Mouse (Mus musculus): ENCODE measurements around the gene Sco1. TPM values are rescaled to one million over a fixed set of nuclear protein-coding genes. Genes with fewer than 3 reads are reported as not detected.
A peak's percentile ranks its signal among the peaks of the same experiment; 100 is the strongest.

Gene Sco1
- total RNA-seq, 2 experiments from 2014 or later: 17.8 to 19.2 TPM

DNA sequence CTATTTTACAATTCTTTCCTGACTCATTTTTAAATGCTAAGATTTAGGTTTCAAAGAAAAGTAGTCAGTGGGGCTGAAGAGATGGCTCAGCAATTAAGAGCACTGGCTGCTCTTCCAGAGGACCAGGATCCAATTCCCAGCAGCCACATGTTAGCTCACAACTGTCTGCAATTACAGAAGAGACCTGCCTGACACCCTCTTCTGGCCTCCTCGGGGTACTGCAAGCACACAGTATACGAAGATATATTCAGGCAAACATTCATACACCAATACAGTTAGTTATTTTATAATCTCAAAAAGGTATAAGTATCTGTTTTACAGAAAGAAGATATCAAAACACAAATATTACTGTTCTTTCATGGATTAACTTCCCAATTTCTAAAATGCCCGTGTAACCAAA lies 12.7 kb upstream of the Sco1 start:
- no peak for DNase-seq
- intact Hi-C loops (cut with DNase I): no loop called here

DNA sequence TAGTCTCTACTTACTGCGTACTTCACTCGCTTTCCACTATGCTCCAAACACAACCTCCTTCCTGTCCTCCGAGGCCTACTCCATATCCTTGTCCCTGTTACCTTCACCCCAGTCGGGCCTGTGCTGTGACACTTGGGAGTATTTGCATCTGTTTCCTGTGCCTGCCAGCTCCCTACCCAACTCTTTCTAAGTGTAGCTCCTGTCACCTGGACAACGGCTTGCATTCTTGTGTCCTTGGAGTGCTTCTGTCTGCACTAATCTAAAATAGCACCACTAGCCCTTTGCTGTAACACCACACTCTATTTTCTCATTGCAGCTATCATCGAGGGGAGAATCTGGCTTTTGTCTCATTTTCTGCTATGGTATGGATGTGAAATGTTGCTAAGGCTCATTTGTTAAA lies 12.0 kb upstream of the Sco1 start:
- no peak for DNase-seq
- intact Hi-C loops (cut with DNase I): no loop called here

DNA sequence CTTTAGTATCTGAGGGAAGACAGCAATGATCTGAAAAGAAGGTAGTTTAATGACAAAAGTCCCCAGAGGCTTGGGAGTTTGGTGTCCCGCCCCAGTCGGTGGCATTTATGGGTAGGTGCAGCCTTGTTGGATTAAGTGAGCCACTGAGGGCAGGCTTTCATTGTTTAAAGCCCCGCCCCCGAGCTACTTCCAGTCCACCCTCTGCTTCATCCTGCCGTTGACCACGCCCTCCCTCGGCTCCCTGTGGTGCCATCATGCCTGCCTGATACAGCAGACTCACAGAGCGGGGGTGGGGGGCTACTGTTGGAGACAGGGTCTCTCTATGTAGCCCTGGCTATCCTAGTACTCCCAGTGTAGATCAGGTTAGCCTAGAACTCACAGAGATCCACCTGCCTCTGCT lies 9.5 kb upstream of the Sco1 start:
- intact Hi-C loops (cut with DNase I): no loop called here
- no peak for DNase-seq

DNA sequence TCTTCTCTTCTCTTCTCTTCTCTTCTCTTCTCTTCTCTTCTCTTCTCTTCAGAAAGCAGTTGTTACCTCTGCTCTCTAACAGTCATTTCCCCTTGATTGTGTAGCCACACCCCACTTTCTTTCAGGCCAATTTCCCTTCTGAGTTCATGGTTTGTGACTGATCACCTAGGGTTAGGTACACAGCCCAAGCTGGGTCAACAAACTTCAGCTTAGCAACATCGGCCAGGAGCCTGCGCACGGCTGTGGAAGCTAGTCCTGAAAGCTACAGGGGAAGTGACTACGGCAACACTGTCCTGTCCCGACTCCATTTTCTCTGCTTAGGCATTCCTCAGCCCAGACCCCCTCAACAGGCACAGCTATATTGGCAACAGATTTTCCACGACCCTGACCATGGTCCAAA lies 7.5 kb upstream of the Sco1 start:
- no peak for DNase-seq
- intact Hi-C loops (cut with DNase I): no loop called here

DNA sequence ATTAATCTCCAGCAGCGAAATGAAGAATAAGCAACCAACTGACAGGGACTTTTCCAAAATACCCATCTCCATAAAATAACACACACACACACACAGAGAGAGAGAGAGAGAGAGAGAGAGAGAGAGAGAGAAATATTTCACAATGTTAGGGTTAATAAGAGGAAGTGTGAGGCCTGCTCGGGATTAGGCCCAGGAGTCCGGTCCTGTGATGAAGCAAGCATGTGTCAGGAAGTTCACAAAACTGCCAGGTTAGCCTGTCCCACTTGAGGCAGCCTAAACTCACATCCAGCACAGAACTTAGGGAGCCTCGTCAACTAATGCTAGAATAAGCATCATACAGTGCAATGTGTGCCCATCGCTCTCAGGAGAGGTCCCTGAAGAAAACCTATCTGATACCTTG lies 5.3 kb upstream of the Sco1 start:
- intact Hi-C loops (cut with DNase I): no loop called here
- DNase-seq: no peak

DNA sequence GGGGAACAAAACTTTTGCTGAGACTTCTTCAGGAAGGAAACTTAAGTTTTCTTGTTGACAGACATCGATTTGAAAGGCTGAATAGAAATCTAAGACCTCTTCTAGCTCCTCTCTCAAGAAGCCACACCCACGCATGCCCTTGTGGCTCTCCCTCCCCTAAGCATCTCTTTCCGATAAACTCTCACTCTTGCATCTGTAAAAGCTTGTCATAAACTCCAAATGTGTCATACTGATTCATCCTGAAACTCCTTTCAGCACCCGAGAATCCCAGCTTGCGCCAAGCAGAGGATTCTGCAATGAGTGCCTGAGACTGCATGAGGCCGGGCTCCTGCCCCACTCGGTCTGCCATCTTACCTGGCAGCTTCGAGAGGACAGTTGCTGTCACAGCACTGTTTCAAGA lies 4.0 kb upstream of the Sco1 start:
- intact Hi-C loops (cut with DNase I): no loop called here
- DNase-seq: no peak

DNA sequence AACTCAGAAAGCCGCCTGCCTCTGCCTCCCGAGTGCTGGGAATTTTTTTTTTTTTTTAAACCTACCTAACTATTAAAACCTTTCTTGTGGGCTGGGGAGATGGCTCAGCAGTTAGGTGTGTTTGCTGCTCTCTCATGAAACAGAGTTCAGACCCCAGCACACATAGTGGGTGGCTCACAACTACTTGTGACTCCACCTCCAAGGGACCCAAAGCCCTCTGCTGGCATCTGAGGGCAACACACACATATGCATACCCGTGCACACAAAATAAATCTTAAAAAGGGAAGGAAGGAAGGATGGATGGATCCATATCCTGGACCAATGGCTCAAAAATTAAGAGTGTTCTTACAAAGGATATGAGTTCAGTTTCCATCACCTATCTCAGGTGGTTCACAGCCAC lies 3.2 kb upstream of the Sco1 start:
- intact Hi-C loops (cut with DNase I): no loop called here
- DNase-seq: no peak

DNA sequence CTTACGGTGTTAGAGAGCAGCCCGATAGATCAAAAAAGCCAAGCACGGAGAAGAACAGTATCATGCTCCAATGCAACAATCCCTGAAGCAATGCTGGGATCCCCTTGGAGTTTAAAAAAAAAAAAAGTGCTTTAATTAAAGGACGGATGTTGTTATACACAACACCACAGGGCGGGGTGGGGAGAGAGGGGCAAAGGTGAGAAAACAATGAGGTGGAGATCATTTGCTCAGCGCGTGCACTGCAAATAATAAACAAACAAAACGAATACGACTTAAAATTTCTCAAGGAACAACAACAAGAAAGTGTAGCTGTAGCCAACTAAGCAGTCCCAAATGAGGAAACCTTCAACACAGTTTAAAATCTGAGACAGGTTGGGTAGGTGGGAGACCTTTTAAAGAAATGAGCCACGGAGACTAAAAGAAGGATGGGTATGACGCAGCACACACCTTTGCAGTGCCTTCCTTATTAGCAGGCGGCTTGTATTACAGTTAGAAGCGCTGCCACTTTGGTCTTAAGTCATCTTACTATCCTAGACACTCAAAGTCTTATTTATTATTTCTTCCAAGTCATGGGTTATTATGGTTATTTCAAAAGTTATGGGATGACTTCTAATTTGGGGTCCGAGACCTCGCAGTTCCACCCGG lies 672 bp upstream of the Sco1 start:
- DNase-seq: no peak
- intact Hi-C loops (cut with DNase I): loop anchor here (1.0 kb wide), 1 partner anchor 26 kb away; the partner anchor contains the start of gene Tmem220

DNA sequence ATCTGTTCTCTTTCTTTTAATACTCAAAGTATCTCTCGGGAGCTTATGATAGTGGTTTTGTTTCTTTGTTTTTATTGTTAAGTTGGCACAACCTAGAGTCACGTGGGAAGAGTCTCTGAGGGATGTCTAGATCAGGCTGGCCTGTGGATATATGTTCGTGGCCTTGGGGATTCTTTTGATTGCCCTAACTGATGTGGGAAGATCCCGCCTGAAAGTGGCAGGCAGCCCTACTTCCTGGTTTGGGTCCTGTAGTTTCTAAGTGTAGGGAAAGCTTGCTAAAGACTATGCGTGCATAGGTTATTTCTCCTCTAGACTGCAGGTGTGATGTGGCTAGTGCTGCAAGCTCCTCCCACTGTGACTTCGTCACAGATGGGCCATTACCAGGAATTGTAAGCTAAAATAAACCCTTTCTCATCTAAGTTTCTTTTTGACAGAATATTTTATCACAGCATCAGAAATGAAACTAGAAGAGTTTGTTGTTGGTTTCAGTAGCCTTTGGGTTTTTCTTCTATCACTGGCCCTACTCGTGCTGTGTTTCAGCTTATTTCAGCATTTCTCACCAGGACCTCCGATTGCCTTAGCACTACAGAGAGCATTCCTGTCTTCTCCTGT lies 2.4 kb downstream of the Sco1 start:
- intact Hi-C loops (cut with DNase I): no loop called here
- DNase-seq: no peak

DNA sequence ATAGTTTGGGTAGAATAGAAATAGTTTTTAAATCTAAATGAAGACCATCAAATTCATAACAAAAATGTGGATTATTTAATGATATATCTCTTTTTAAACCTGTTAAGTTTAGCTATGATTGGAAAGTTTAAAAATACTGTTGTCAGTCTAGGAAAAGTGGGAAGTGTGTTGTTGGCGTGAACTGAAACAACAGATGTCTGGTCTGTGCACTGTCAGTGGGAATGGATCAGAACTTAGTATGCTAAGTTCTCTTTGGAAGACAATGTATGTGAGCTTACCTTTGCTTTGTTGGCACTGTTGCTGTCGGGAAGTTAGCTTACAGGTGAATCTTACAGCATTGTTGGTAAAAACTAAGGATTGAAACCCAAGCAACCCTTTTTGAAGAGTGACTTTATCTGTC lies 8.8 kb downstream of the Sco1 start:
- DNase-seq: no peak

DNA sequence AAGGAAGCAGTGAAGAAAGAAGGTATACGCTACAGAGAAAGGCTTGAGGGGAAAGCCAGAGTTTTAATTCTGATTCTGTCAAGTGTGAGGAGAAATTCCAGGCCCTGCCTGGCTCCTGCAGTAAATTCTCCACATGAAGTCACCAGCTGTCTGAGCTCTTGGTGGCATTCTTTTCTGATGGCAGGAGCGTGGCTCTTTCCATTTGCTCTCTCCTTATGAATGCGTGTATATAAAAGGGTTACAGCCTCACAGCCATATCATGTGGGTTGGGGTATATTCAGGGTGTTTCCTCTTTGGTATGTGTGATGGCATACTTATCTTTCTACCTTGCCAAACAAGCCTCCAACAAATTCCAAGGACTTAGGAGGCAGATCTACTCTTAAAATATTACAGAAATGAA lies 10.3 kb downstream of the Sco1 start:
- intact Hi-C loops (cut with DNase I): no loop called here
- DNase-seq: no peak

More for the DNA sequence above, 8.8 kb downstream of the Sco1 start:
- intact Hi-C loops (cut with DNase I): no loop called here

DNA sequence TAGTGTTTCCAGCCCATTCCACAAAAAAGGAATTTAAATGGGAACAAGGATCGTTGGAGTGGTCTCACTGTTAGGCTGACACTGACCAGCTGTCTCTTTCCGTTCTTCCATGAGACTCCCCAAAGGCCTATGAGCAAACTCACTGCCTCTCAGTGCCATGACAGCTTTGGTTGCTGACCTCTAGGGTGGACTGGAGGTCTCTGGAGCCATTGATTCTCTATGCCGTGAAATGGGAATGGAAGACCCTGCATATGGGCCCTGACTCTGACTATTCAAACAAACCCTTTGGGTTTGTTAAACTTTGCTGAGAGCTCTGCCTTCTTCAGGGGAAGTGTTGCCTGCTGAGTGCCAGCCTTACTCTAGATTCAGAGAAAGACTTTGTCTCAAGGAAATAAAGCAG lies 15.3 kb downstream of the Sco1 start:
- intact Hi-C loops (cut with DNase I): no loop called here

DNA sequence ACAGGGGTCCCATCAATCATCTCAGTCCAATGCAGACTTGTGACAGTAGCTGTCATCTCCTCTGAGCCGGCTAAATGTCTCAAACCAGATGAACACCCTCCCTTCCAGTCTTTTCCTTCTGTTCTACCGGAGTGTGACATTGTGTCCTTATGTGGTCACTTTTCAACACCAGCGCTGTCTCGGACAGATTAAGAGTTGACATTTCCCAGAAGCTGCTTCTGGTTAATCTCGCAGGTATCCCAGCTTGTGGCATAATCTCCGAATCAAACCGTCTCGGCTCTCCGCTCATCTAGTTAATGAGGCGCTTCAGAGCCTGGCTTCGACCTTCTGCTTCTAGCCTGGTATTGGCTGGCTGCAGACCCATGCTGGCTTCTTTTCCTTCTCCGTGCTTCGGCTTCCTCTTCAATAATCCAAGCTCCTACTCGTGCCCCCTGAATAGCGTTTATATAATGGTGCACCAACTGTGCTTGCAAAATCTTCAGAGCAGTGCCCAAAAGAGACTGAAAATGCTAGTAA lies 20.2 kb downstream of the Sco1 start:
- intact Hi-C loops (cut with DNase I): no loop called here
- no peak for DNase-seq

More for the DNA sequence above, 15.3 kb downstream of the Sco1 start:
- DNase-seq: no peak

DNA sequence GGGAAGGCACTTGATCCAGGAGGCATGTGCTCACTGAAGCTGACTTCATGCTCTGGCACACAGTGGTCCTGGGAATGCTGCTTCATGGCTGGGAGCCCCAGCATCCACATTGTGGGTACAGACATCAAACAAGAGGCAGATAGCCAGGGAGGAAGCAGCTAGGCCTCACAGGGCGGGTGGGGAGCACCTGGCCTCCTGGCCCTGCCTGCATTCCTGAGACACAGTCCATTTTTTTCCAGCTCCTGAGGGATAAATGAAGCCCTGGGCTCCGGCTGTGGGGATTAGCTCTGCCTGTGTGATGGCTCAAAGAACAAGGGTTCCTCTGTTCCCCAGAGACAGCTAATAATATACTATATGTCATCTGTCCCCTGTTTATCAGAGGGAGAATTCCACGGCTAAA lies 22.6 kb downstream of the Sco1 start:
- intact Hi-C loops (cut with DNase I): no loop called here
- DNase-seq: no peak

DNA sequence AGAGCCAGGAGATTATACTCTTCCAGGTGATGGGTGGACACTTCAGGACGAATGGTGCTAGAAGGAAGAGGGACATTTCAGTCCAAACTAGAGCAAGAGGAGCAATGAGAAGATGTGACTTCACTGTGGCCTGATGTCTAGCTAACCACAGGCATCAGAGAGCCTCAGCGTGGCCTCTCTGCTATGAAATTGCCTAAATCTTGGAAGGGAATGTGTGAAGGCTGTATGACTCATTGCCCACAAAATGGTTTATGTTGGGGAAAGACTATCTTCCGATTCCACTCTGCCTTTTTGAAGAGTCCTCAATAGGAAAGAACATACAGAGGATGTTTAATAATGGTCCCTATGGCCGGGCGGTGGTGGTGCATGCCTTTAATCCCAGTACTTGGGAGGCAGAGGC lies 24.3 kb downstream of the Sco1 start:
- intact Hi-C loops (cut with DNase I): no loop called here
- DNase-seq: no peak

DNA sequence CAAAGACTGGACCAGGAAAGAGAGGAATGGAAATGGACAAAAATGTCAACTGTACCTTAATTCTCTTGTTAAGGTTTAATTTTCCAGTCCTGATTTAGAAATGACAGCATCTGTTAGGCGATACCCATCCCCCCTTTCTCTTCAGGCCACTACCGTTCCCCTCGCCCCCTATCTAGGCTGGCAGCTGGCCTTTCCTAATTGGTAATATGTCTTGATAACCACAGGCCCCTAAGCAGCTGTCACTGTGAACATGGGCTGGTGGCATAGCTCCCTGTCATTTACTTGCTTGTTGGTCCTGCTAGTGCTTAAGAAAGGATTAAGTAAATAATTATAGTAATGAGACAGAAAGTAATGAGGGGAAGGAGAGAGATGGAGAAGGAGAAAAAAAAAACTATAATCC lies 25.0 kb downstream of the Sco1 start:
- intact Hi-C loops (cut with DNase I): no loop called here
- no peak for DNase-seq

DNA sequence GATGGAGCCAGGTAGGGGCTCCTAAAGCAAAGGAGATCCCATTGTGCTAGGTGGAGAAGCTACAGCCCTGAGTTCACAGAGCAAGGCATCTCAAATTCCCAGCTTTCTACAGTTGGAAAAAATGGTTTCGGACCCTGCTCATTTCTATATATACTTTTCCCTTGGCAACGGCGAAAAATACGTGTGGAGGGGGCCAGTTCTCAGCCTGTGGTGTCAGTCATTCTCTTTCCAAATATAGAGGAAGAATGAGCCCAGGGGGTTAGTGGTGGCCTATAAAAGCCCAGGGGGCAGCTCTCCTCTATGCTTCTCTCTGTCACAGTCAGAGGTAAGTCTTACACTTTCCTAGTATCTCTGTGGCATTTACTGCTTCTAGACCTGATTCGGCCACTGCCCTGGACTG lies 25.5 kb downstream of the Sco1 start, which contains the start of gene Myh3:
Gene Myh3, plus strand, starts transcription at position 301 of the 400 bp plus-strand sequence.
- intact Hi-C loops (cut with DNase I): no loop called here
- DNase-seq: no peak

DNA sequence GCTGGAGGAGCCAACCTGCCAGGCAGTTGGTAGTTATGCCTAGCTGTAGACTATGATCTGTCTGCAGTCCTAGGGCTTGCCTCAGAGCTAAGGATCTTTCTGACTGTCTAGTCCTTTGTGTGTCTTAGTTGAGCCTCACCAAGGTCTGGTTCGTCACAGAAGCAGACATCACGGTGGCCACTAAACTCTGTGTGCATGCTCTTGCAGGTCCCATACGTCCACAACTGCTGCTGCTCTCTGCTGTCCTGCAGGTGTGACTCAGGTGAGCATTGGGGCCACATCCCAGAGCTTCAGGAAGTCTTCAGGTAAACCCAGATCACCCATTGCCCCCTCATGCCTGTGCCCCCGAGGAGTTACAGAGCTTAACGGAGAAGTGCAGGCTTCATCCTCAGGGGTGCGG lies 26.4 kb downstream of the Sco1 start:
- intact Hi-C loops (cut with DNase I): no loop called here
- no peak for DNase-seq

DNA sequence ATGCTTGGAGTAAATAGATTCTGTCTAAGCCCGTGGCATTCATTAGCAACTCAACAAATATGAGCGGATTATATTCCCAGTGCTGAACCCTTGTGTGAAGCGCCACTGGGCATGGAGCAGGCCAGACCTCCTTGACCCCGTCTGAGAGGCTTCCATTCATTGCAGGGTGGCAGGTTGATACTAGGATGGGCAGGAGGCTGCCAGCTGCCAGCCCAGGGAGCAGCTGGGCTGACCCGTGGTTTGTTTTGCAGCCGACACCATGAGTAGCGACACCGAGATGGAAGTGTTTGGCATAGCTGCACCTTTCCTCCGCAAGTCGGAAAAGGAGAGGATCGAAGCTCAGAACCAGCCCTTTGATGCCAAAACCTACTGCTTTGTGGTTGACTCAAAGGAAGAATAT lies 27.3 kb downstream of the Sco1 start:
- DNase-seq: no peak
- intact Hi-C loops (cut with DNase I): loop anchor here (10.0 kb wide), 1 partner anchor 255 kb away; no protein-coding TSS in a partner anchor

DNA sequence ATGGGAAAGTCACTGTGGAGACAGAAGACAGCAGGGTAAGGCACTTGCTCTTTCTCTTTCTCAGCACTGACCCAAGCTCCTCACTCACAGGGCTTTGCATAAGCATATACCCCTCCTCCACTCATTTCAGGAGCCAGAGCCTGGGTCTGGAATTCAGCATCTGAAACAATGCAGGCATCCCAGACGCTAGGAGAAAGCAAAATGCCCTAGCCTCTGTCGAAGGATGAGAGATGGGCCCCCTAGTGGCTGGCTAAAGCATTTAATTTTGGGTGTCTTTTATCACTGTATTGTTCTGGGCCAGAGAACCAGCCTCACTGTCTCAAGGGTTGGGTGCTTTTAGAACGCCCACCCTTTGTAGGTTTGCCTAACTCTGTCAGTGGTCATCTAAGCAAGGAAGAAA lies 27.7 kb downstream of the Sco1 start:
- intact Hi-C loops (cut with DNase I): loop anchor here (10.0 kb wide), 1 partner anchor 255 kb away; no protein-coding TSS in a partner anchor
- DNase-seq: peak; percentile 62 to 77

DNA sequence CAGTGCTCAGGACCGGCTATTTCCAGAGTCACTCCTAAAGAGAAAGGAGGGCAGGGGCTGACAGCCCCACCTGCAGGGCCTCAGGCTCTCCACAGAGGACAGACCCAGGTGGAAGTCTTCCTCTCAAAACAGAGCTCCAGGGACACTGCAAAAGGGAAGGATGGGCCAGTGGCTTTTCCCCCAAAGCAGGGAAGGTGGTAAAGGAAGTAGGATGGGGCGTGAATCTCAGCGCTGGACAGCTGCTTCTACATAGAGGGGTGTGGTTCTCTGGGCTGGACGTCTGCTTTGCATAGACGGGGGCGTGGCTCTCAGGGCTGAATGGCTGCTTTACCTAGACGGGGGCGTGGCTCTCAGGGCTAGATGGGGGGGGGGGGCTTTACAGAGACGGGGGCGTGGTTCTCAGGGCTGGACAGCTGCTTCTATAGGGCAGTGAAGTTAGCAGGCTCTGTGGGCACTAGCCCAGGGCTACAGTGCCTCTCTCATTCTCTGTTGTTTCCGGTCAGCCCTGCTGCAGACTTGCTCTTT lies 28.7 kb downstream of the Sco1 start:
- no peak for DNase-seq
- intact Hi-C loops (cut with DNase I): loop anchor here (10.0 kb wide), 1 partner anchor 256 kb away; no protein-coding TSS in a partner anchor

DNA sequence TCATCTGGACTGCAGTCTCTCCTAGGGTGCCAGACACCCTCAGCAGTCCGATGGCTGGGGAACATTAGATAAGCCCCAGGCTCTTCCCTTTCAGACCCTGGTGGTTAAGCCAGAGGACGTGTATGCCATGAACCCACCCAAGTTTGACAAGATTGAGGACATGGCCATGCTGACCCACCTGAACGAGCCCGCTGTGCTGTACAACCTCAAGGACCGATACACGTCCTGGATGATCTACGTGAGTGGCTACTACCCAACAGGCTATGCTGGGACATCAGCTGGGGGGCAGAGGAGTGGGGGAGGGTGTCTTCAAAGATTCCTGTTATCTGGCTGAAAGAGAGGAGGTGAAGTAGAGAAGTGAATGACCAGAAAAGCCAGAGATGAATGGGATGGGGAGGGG lies 29.7 kb downstream of the Sco1 start:
- intact Hi-C loops (cut with DNase I): loop anchor here (10.0 kb wide), 1 partner anchor 257 kb away; no protein-coding TSS in a partner anchor
- no peak for DNase-seq

Measured in heart, postnatal 10 days (tissue).